ENCODE assay signal across 37 mouse cellular contexts in the genomic region with DNA sequence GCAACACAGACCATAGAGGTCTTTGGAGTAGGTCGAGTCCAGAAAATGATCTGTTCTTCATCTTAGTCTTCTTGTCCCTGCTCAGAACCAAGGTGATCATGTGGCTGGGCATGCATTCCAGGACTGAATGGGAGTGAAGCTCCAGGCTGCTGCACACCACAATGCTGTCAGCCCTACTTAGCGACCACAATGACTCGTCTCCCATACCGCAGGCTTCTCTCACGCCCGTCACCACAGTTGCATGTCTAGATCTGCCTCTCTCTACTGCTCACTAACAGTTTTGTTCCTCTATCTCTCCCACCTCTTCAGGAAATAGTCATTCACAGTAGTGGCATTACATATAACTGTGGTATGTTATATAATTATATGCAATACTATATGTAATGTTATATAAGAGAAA. TPM values are rescaled to one million over a fixed set of nuclear protein-coding genes. Genes with fewer than 3 reads are reported as not detected.
DNase-seq lines count a peak whose midpoint lies in the region; TF ChIP-seq lines count a peak whose summit lies in the region.
"Had no signal": no experiment of that assay in that cellular context is flagged by ENCODE, and none has a peak within 500 bp of the region (broad histone marks: within the 10 kb centered on the region; RNA-seq: fewer than 3 reads in every experiment).

No protein-coding gene starts in this region.

- peak overlapping the region; percentile 84 for H3K4me3 ChIP-seq in megakaryocyte, embryonic 14.5 days (replicated peaks)
- no peak overlapping the region for H3K4me3 ChIP-seq in kidney, adult 2 months (ENCODE audit: insufficient read depth, low read depth, low read length)
- H3K4me3 ChIP-seq: embryonic facial prominence, embryonic 13.5 days; forebrain, embryonic 10.5 days; forebrain, embryonic 15.5 days; gastrocnemius, adult 2 months; hindbrain, embryonic 13.5 days; limb, embryonic 13.5 days; lung, embryonic 15.5 days had no signal

- H3K27me3 ChIP-seq in megakaryocyte, embryonic 14.5 days (replicated peaks), result no peaks in the 10 kb centered on the region
- no peaks in the 10 kb centered on the region for H3K27me3 ChIP-seq in kidney, adult 2 months (replicated peaks; ENCODE audit: control insufficient read depth, insufficient read depth, low read length)
- H3K27me3 ChIP-seq: embryonic facial prominence, embryonic 13.5 days; forebrain, embryonic 15.5 days; hindbrain, embryonic 13.5 days; limb, embryonic 13.5 days; lung, embryonic 15.5 days; Patski had no signal

- H3K36me3 ChIP-seq in megakaryocyte, embryonic 14.5 days (replicated peaks; ENCODE audit: low read length), result peaks cover 31% of the 10 kb centered on the region
- H3K36me3 ChIP-seq in kidney, adult 2 months (ENCODE audit: control insufficient read depth, insufficient read depth, low read length), result no peaks in the 10 kb centered on the region
- H3K36me3 ChIP-seq: embryonic facial prominence, embryonic 13.5 days; forebrain, embryonic 15.5 days had no signal

- DNase-seq in 3134 (ENCODE audit: extremely low read depth, insufficient read length, low spot score), result peak; percentile 21
- DNase-seq in 3T3-L1 (ENCODE audit: low read depth, low spot score), result peak; percentile 77
- peak; percentile 15 for DNase-seq in NIH3T3 (ENCODE audit: low read depth)
- no peak for DNase-seq in embryo, embryonic 9.5 days (ENCODE audit: extremely low spot score)
- DNase-seq in thymus, postnatal 14 days, result no peak
- no peak for DNase-seq in gastrocnemius, postnatal 10 days
- DNase-seq in kidney, adult 2 months, result no peak
- DNase-seq: adrenal gland, postnatal 10 days; cerebellum, adult 8-10 months; cerebellum, postnatal 36 days; embryo, embryonic 11 days; gastrocnemius, adult 2 months; heart, postnatal 36 days; kidney, adult 9 months; kidney, postnatal 10 days; lung, postnatal 4 days; retina, postnatal 1 day; right cerebral cortex, postnatal 14 days had no signal

- no peak for TF ChIP-seq POLR2A in kidney, adult 2 months (IDR thresholded peaks at IDR 0.05; ENCODE audit: low read depth, low read length)

- H3K9me3 ChIP-seq in megakaryocyte, embryonic 14.5 days, result no peaks in the 10 kb centered on the region
- H3K9me3 ChIP-seq: embryonic facial prominence, embryonic 13.5 days; forebrain, embryonic 10.5 days; forebrain, embryonic 15.5 days; hindbrain, embryonic 13.5 days; limb, embryonic 13.5 days; lung, embryonic 15.5 days had no signal

- no peak for TF ChIP-seq CTCF in kidney, adult 2 months (conservative IDR thresholded peaks at IDR 0.05; ENCODE audit: insufficient read depth, insufficient read length, low read depth, low read length)

- no peak overlapping the region for H3K27ac ChIP-seq in kidney, adult 2 months (ENCODE audit: insufficient read depth, low read depth, low read length)
- H3K27ac ChIP-seq: embryonic facial prominence, embryonic 13.5 days; forebrain, embryonic 10.5 days; forebrain, embryonic 15.5 days; gastrocnemius, adult 2 months; hindbrain, embryonic 13.5 days; limb, embryonic 13.5 days; liver, embryonic 14.5 days; lung, embryonic 15.5 days had no signal

- H3K4me1 ChIP-seq in megakaryocyte, embryonic 14.5 days, result peaks cover 72% of the 10 kb centered on the region
- H3K4me1 ChIP-seq in kidney, adult 2 months (ENCODE audit: control insufficient read depth, insufficient read depth, low read length), result no peaks in the 10 kb centered on the region
- H3K4me1 ChIP-seq: embryonic facial prominence, embryonic 13.5 days; forebrain, embryonic 10.5 days; forebrain, embryonic 15.5 days; hindbrain, embryonic 13.5 days; limb, embryonic 13.5 days; lung, embryonic 15.5 days had no signal

- 88% methylated on average over 6 of the region's 6 CpGs for WGBS in kidney, adult 2 months

RNA-seq across cellular contexts. Expression of a gene that starts 7.8 kb away (rescaled TPM):
- 15.7 TPM in 1 of 2 replicates, not detected in the other for polyA plus RNA-seq in megakaryocyte, embryonic 14.5 days (2012; ENCODE audit: insufficient read depth, low replicate concordance)
- 10 to 100 TPM; 19.0 to 19.3 TPM for total RNA-seq in gastrocnemius, postnatal 10 days (2021)
- polyA plus RNA-seq in kidney, adult 2 months (2012; rRNA removed), result 50.2 and 58.6 TPM in 2 replicates

RNA-seq across cellular contexts. Expression of a gene that starts 26.4 kb away (rescaled TPM):
- not detected in 2 replicates for polyA plus RNA-seq in megakaryocyte, embryonic 14.5 days (2012; ENCODE audit: insufficient read depth, low replicate concordance)
- not detected for total RNA-seq in gastrocnemius, postnatal 10 days (2021)
- 82.6 and 86.0 TPM in 2 replicates for polyA plus RNA-seq in kidney, adult 2 months (2012; rRNA removed)
- total RNA-seq: left cerebral cortex, adult 8-10 months; left cerebral cortex, postnatal 36 days had no signal
- polyA plus RNA-seq: forebrain, embryonic 15.5 days had no signal

RNA-seq across cellular contexts. Expression of a gene that starts 33.9 kb away (rescaled TPM):
- polyA plus RNA-seq in megakaryocyte, embryonic 14.5 days (2012; ENCODE audit: insufficient read depth, low replicate concordance), result 2.0 TPM in 1 of 2 replicates, not detected in the other
- total RNA-seq in gastrocnemius, postnatal 10 days (2021), result 1 to 10 TPM in 1 of 2 experiments, under 1 TPM in 1; 0.90 to 1.2 TPM
- polyA plus RNA-seq in kidney, adult 2 months (2012; rRNA removed), result 1.4 and 2.2 TPM in 2 replicates

RNA-seq across cellular contexts. Expression of a gene that starts 34.2 kb away (rescaled TPM):
- polyA plus RNA-seq in megakaryocyte, embryonic 14.5 days (2012; ENCODE audit: insufficient read depth, low replicate concordance), result 0.09 TPM in 1 of 2 replicates, not detected in the other
- under 1 TPM; 0.14 to 0.27 TPM for total RNA-seq in gastrocnemius, postnatal 10 days (2021)
- polyA plus RNA-seq in kidney, adult 2 months (2012; rRNA removed), result 4.6 and 5.3 TPM in 2 replicates

RNA-seq across cellular contexts. Expression of a gene that starts 40.4 kb away (rescaled TPM):
- not detected in 2 replicates for polyA plus RNA-seq in megakaryocyte, embryonic 14.5 days (2012; ENCODE audit: insufficient read depth, low replicate concordance)
- not detected for total RNA-seq in gastrocnemius, postnatal 10 days (2021)
- polyA plus RNA-seq in kidney, adult 2 months (2012; rRNA removed), result not detected in 2 replicates
- total RNA-seq: adrenal gland, postnatal 10 days; gastrocnemius, adult 2 months; heart, postnatal 36 days; layer of hippocampus, postnatal 14 days; left cerebral cortex, adult 8-10 months; left cerebral cortex, postnatal 36 days had no signal
- polyA plus RNA-seq: embryonic facial prominence, embryonic 13.5 days; forebrain, embryonic 10.5 days; gonadal fat pad, adult 2 months; heart, embryonic 11.5 days; heart, embryonic 16.5 days; intestine, embryonic 16.5 days; limb, embryonic 13.5 days; liver, embryonic 14.5 days; lung, embryonic 15.5 days; Patski; small intestine, adult 2 months; stomach, embryonic 14.5 days; thymus, postnatal 0 days had no signal

Comparison
In these comparisons a context has a peak if more than half of its experiments do, and no peak if none do; other contexts are left out.
1. DNase-seq: peak in 3134 (single experiment), 3T3-L1 (single experiment) and NIH3T3 (single experiment); none in embryo, embryonic 9.5 days (single experiment), thymus, postnatal 14 days (single experiment), gastrocnemius, postnatal 10 days (single experiment) and kidney, adult 2 months (single experiment).
2. RNA of a gene that starts 26.4 kb away (polyA plus RNA-seq): 82.6 to 86.0 TPM in kidney, adult 2 months; not detected in megakaryocyte, embryonic 14.5 days; every median in the first group is over 10 times any median in the second.